Mouse (Mus musculus): ENCODE data around the gene Slc51b. TPM values are rescaled to one million over a fixed set of nuclear protein-coding genes. Genes with fewer than 3 reads are reported as not detected.
A peak's percentile ranks its signal among the peaks of the same experiment; 100 is the strongest.

Gene Slc51b
- not detected in 2 replicates for polyA plus RNA-seq (2016; fragmentation: Nextera tagmentation; extraction: Ambion mirVana)

GRCm38 (mm10) chr9:65422760-65423501, at the start of gene Slc51b:
TSS of gene Slc51b (minus strand) at chr9:65422955.
- DNase-seq (ENCODE audit: extremely low spot score, low spot score): no peak
- Histone ChIP-seq H3K4me3 (no peak within 1 kb of the TSS), H3K27me3 (ENCODE audit: poor library complexity, severe bottlenecking) (no peaks in the 10 kb centered on the region), H3K27ac (no peak within 1 kb of the TSS), H3K36me3 (replicated peaks) (no peaks in the 10 kb centered on the region), H3K9me3 (no peaks in the 10 kb centered on the region), H3K4me1 (0 out of 2 replicates have a peak, but pooled peaks cover under 1% of the 10 kb centered on the region)
- 85% methylated on average over 11 of the region's 11 CpGs for WGBS

GRCm38 (mm10) chr9:65467686-65468085, 44.9 kb upstream of the Slc51b start:
- no peak for DNase-seq (ENCODE audit: extremely low spot score, low spot score)
- Histone ChIP-seq H3K27ac (no peak overlapping the region), H3K27me3 (ENCODE audit: poor library complexity, severe bottlenecking) (peaks cover 8% of the 10 kb centered on the region; the same call in 1 of the 2 replicates), H3K36me3 (replicated peaks) (peaks cover 58% of the 10 kb centered on the region), H3K4me3 (no peak overlapping the region), H3K9me3 (no peaks in the 10 kb centered on the region), H3K4me1 (peaks cover 23% of the 10 kb centered on the region)
- WGBS: 68% methylated on average over 11 of the region's 11 CpGs

- no peak overlapping the region for H3K4me3 ChIP-seq
- WGBS: 90% methylated on average over 2 of the region's 2 CpGs
- peaks cover 45% of the 10 kb centered on the region for H3K36me3 ChIP-seq (replicated peaks)
- H3K27me3 ChIP-seq (ENCODE audit: poor library complexity, severe bottlenecking): peaks cover 8% of the 10 kb centered on the region; the same call in 1 of the 2 replicates
- no peaks in the 10 kb centered on the region for H3K9me3 ChIP-seq
- no peak overlapping the region for H3K27ac ChIP-seq
- no peak for DNase-seq (ENCODE audit: extremely low spot score, low spot score)
- H3K4me1 ChIP-seq: peaks cover 30% of the 10 kb centered on the region
These were observed 42.5 kb upstream of the Slc51b start for GRCm38 (mm10) chr9:65465241-65465640.

GRCm38 (mm10) chr9:65464161-65464560, 41.4 kb upstream of the Slc51b start:
- 93% methylated on average over 6 of the region's 6 CpGs for WGBS

GRCm38 (mm10) chr9:65462544-65462943, 39.8 kb upstream of the Slc51b start:
- WGBS: 92% methylated on average over 5 of the region's 5 CpGs
- Histone ChIP-seq H3K4me3 (no peak overlapping the region), H3K27me3 (ENCODE audit: poor library complexity, severe bottlenecking) (no peaks in the 10 kb centered on the region), H3K36me3 (replicated peaks) (peaks cover 26% of the 10 kb centered on the region), H3K9me3 (no peaks in the 10 kb centered on the region), H3K4me1 (peaks cover 30% of the 10 kb centered on the region), H3K27ac (no peak overlapping the region)
- DNase-seq (ENCODE audit: extremely low spot score, low spot score): no peak

More at GRCm38 (mm10) chr9:65464161-65464560, 41.4 kb upstream of the Slc51b start:
- no peak overlapping the region for H3K4me3 ChIP-seq
- peaks cover 37% of the 10 kb centered on the region for H3K4me1 ChIP-seq
- DNase-seq (ENCODE audit: extremely low spot score, low spot score): no peak
- H3K9me3 ChIP-seq: no peaks in the 10 kb centered on the region
- peaks cover 34% of the 10 kb centered on the region for H3K36me3 ChIP-seq (replicated peaks)
- H3K27me3 ChIP-seq (ENCODE audit: poor library complexity, severe bottlenecking): no peaks in the 10 kb centered on the region
- H3K27ac ChIP-seq: no peak overlapping the region

- peak within 1 kb of the TSS; percentile 96 for H3K4me3 ChIP-seq
- H3K27me3 ChIP-seq (ENCODE audit: poor library complexity, severe bottlenecking): no peaks in the 10 kb centered on the region
- no peaks in the 10 kb centered on the region for H3K9me3 ChIP-seq
- peaks cover 30% of the 10 kb centered on the region for H3K4me1 ChIP-seq
- under 1% methylated on average over 52 of the region's 53 CpGs for WGBS
- H3K36me3 ChIP-seq (replicated peaks): peaks cover 14% of the 10 kb centered on the region
- peak within 1 kb of the TSS; percentile 92 for H3K27ac ChIP-seq
- peak; percentile 97 for DNase-seq (ENCODE audit: extremely low spot score, low spot score)
These were observed 38.1 kb upstream of the Slc51b start, which contains the start of gene Spg21 for GRCm38 (mm10) chr9:65460732-65461442. TSS of gene Spg21 (plus strand) at chr9:65460947.

GRCm38 (mm10) chr9:65460198-65460597, 37.4 kb upstream of the Slc51b start:
- Histone ChIP-seq H3K9me3 (no peaks in the 10 kb centered on the region), H3K27me3 (ENCODE audit: poor library complexity, severe bottlenecking) (no peaks in the 10 kb centered on the region), H3K4me1 (peaks cover 30% of the 10 kb centered on the region), H3K36me3 (replicated peaks) (peaks cover 7% of the 10 kb centered on the region), H3K4me3 (peak overlapping the region; percentile 96), H3K27ac (peak overlapping the region; percentile 92)
- no peak for DNase-seq (ENCODE audit: extremely low spot score, low spot score)
- 45% methylated on average over 3 of the region's 3 CpGs for WGBS

GRCm38 (mm10) chr9:65458975-65459374, 36.2 kb upstream of the Slc51b start:
- 94% methylated on average over 2 of the region's 2 CpGs for WGBS
- no peaks in the 10 kb centered on the region for H3K9me3 ChIP-seq
- no peak overlapping the region for H3K27ac ChIP-seq
- H3K36me3 ChIP-seq (replicated peaks): no peaks in the 10 kb centered on the region; the same call in 1 of the 2 replicates
- no peaks in the 10 kb centered on the region for H3K27me3 ChIP-seq (ENCODE audit: poor library complexity, severe bottlenecking)
- peaks cover 30% of the 10 kb centered on the region for H3K4me1 ChIP-seq
- no peak overlapping the region for H3K4me3 ChIP-seq
- DNase-seq (ENCODE audit: extremely low spot score, low spot score): no peak

- H3K27me3 ChIP-seq (ENCODE audit: poor library complexity, severe bottlenecking): no peaks in the 10 kb centered on the region
- no peak overlapping the region for H3K4me3 ChIP-seq
- H3K9me3 ChIP-seq: no peaks in the 10 kb centered on the region
- peaks cover 89% of the 10 kb centered on the region for H3K36me3 ChIP-seq (replicated peaks)
- WGBS: 92% methylated on average over 6 of the region's 6 CpGs
- DNase-seq (ENCODE audit: extremely low spot score, low spot score): no peak
- no peak overlapping the region for H3K27ac ChIP-seq
- H3K4me1 ChIP-seq: no peaks in the 10 kb centered on the region
These were observed 25.2 kb upstream of the Slc51b start for GRCm38 (mm10) chr9:65447951-65448350.

GRCm38 (mm10) chr9:65444692-65445091, 21.9 kb upstream of the Slc51b start:
- no peak for DNase-seq (ENCODE audit: extremely low spot score, low spot score)
- H3K27me3 ChIP-seq (ENCODE audit: poor library complexity, severe bottlenecking): no peaks in the 10 kb centered on the region
- peaks cover 86% of the 10 kb centered on the region for H3K36me3 ChIP-seq (replicated peaks)
- no peaks in the 10 kb centered on the region for H3K4me1 ChIP-seq
- H3K4me3 ChIP-seq: no peak overlapping the region
- H3K27ac ChIP-seq: no peak overlapping the region
- H3K9me3 ChIP-seq: no peaks in the 10 kb centered on the region
- 96% methylated on average over 4 of the region's 4 CpGs for WGBS

- Histone ChIP-seq H3K4me1 (peaks cover 10% of the 10 kb centered on the region), H3K27ac (peak within 1 kb of the TSS; percentile 89), H3K9me3 (no peaks in the 10 kb centered on the region), H3K27me3 (ENCODE audit: poor library complexity, severe bottlenecking) (no peaks in the 10 kb centered on the region), H3K36me3 (replicated peaks) (peaks cover 27% of the 10 kb centered on the region), H3K4me3 (peak within 1 kb of the TSS; percentile 97)
- peak; percentile 89 for DNase-seq (ENCODE audit: extremely low spot score, low spot score)
- WGBS: under 1% methylated on average over 54 of the region's 54 CpGs
These were observed 13.0 kb upstream of the Slc51b start, which contains the start of gene Mtfmt for GRCm38 (mm10) chr9:65435671-65436301. TSS of gene Mtfmt (plus strand) at chr9:65435782.

GRCm38 (mm10) chr9:65435211-65435610, 12.5 kb upstream of the Slc51b start:
- WGBS: 75% methylated on average over 4 of the region's 4 CpGs
- Histone ChIP-seq H3K4me1 (peaks cover 10% of the 10 kb centered on the region), H3K36me3 (replicated peaks) (peaks cover 21% of the 10 kb centered on the region), H3K4me3 (peak overlapping the region; percentile 97), H3K27me3 (ENCODE audit: poor library complexity, severe bottlenecking) (no peaks in the 10 kb centered on the region), H3K27ac (no peak overlapping the region), H3K9me3 (no peaks in the 10 kb centered on the region)
- DNase-seq (ENCODE audit: extremely low spot score, low spot score): no peak

Data from forebrain, embryonic 10.5 days (tissue).